Mouse (Mus musculus): Measurements from ENCODE around the gene Tubb2a. TPM values are rescaled to one million over a fixed set of nuclear protein-coding genes. Genes with fewer than 3 reads are reported as not detected.

The Tubb2a gene
- total RNA-seq, 1 experiment from 2014 or later: 29.8 TPM

- no peak for ATAC-seq (replicated peaks; ENCODE audit: insufficient number of reproducible peaks, low FRiP score, low TSS enrichment, poor library complexity, severe bottlenecking)
Measured at GRCm38 (mm10) chr13:34032041-34032440, 45.8 kb downstream of the Tubb2a start.

Other genes with a start within 250 kb of the Tubb2a start
- not detected in 3 replicates for gene Serpinb6e, start 234.6 kb downstream of the Tubb2a start, total RNA-seq (2017)
- not detected in 3 replicates for gene Serpinb6c, start 172.3 kb downstream of the Tubb2a start, total RNA-seq (2017)
- gene Nqo2, start 113.3 kb downstream of the Tubb2a start, total RNA-seq (2017): 23.0 to 32.6 TPM (median 30.4 TPM) in 3 replicates
- gene Ripk1, start 75.6 kb downstream of the Tubb2a start, total RNA-seq (2017): 90.4 to 122 TPM (median 115 TPM) in 3 replicates
- gene Serpinb6a, start 75.2 kb downstream of the Tubb2a start, total RNA-seq (2017): 73.1 to 121 TPM (median 104 TPM) in 3 replicates
- gene Bphl, start 40.4 kb downstream of the Tubb2a start, total RNA-seq (2017): 3.4 to 10.3 TPM (median 10.2 TPM) in 3 replicates
- 5.1 to 7.5 TPM (median 5.7 TPM) in 3 replicates for gene Tubb2b, start 52.5 kb upstream of the Tubb2a start, total RNA-seq (2017)
- gene Psmg4, start 85.0 kb upstream of the Tubb2a start, total RNA-seq (2017): 59.4 to 101 TPM (median 76.2 TPM) in 3 replicates

Measured in monocyte, adult 5-6 weeks (primary cell).